Mouse (Mus musculus): ENCODE data around the gene Mcm9. TPM values are rescaled to one million over a fixed set of nuclear protein-coding genes. Genes with fewer than 3 reads are reported as not detected.

The Mcm9 gene
- polyA plus RNA-seq, 1 experiment from 2014 or later, result 7.9 TPM

GRCm38 (mm10) chr10:53581087-53581486, 49.2 kb downstream of the Mcm9 start:
- TF ChIP-seq CTCF (IDR thresholded peaks at IDR 0.05; ENCODE audit: low read depth), result no peak
- no peaks in the 10 kb centered on the region for H3K9me3 ChIP-seq (replicated peaks; ENCODE audit: low read length)
- no peak overlapping the region for H3K27ac ChIP-seq
- no peaks in the 10 kb centered on the region for H3K4me1 ChIP-seq (replicated peaks; ENCODE audit: insufficient read depth, low read length)
- H3K36me3 ChIP-seq (ENCODE audit: insufficient read depth, low read length), result no peaks in the 10 kb centered on the region
- H3K9ac ChIP-seq (ENCODE audit: low read depth, low read length), result 0 out of 2 replicates have a peak overlapping the region, but pooled peaks have one; percentile 2
- ATAC-seq (replicated peaks; ENCODE audit: low FRiP score, low read depth) (peak; percentile 61; the same call in 1 of the 2 replicates), DNase-seq (ENCODE audit: low spot score) (no peak)
- peak overlapping the region; percentile 40 for H3K4me3 ChIP-seq (replicated peaks; ENCODE audit: low read depth, low read length)
- H3K4me2 ChIP-seq (ENCODE audit: low read length), result peak overlapping the region; percentile 84
- no peaks in the 10 kb centered on the region for H3K27me3 ChIP-seq (ENCODE audit: insufficient read depth, low read length)
- 21% methylated on average over 11 of the region's 12 CpGs for WGBS

- Histone ChIP-seq H3K9ac (ENCODE audit: low read depth, low read length) (peak overlapping the region; percentile 42; the same call in 1 of the 2 replicates), H3K27ac (peak overlapping the region; percentile 42; the same call in 1 of the 2 replicates)
- TF ChIP-seq CTCF (IDR thresholded peaks at IDR 0.05; ENCODE audit: low read depth), result no peak
Observed at GRCm38 (mm10) chr10:53580621-53581081, 49.6 kb downstream of the Mcm9 start.

DNA sequence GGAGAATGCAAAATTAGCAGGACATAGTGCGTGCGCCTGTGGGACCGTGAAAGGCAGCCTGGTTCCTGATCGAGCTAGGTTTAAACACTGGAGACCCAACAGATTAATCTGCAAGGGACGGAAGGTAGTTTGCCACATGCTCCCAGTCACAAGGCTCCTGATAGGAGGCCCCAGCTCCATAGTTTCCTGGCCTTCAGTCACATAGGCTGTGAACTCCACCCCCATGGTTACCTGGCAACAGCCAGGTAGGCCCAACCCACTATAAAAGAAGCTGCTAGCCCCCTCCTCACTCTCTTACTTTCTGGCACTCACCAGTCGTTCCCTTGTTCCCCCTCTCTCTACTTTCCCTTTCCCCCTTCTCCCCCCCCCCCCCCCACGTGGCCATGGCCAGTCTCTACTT, 50.1 kb downstream of the Mcm9 start:
- Histone ChIP-seq H3K27ac (peak overlapping the region; percentile 42; the same call in 1 of the 2 replicates), H3K4me1 (replicated peaks; ENCODE audit: insufficient read depth, low read length) (no peaks in the 10 kb centered on the region), H3K9me3 (replicated peaks; ENCODE audit: low read length) (no peaks in the 10 kb centered on the region), H3K4me3 (replicated peaks; ENCODE audit: low read depth, low read length) (peak overlapping the region; percentile 40), H3K9ac (ENCODE audit: low read depth, low read length) (0 out of 2 replicates have a peak overlapping the region, but pooled peaks have one; percentile 42), H3K36me3 (ENCODE audit: insufficient read depth, low read length) (no peaks in the 10 kb centered on the region), H3K27me3 (ENCODE audit: insufficient read depth, low read length) (no peaks in the 10 kb centered on the region), H3K4me2 (ENCODE audit: low read length) (peak overlapping the region; percentile 84)
- 37% methylated on average over 6 of the region's 7 CpGs for WGBS
- TF ChIP-seq CTCF (IDR thresholded peaks at IDR 0.05; ENCODE audit: low read depth), result no peak
- DNase-seq (ENCODE audit: low spot score), result no peak
- ATAC-seq (replicated peaks; ENCODE audit: low FRiP score, low read depth), result peak; percentile 83

More at GRCm38 (mm10) chr10:53580621-53581081, 49.6 kb downstream of the Mcm9 start:
- H3K9me3 ChIP-seq (replicated peaks; ENCODE audit: low read length), result no peaks in the 10 kb centered on the region
- DNase-seq (ENCODE audit: low spot score), result peak; percentile 80
- H3K4me2 ChIP-seq (ENCODE audit: low read length), result peak overlapping the region; percentile 84
- H3K27me3 ChIP-seq (ENCODE audit: insufficient read depth, low read length), result no peaks in the 10 kb centered on the region
- no peaks in the 10 kb centered on the region for H3K4me1 ChIP-seq (replicated peaks; ENCODE audit: insufficient read depth, low read length)
- H3K36me3 ChIP-seq (ENCODE audit: insufficient read depth, low read length), result no peaks in the 10 kb centered on the region
- peak overlapping the region; percentile 40 for H3K4me3 ChIP-seq (replicated peaks; ENCODE audit: low read depth, low read length)
- WGBS, result 8% methylated on average over 14 of the region's 14 CpGs
- ATAC-seq (replicated peaks; ENCODE audit: low FRiP score, low read depth), result peak; percentile 88

- DNase-seq (ENCODE audit: low spot score), result no peak
- Histone ChIP-seq H3K4me1 (replicated peaks; ENCODE audit: insufficient read depth, low read length) (no peaks in the 10 kb centered on the region), H3K9me3 (replicated peaks; ENCODE audit: low read length) (no peaks in the 10 kb centered on the region), H3K4me3 (replicated peaks; ENCODE audit: low read depth, low read length) (no peak overlapping the region), H3K27me3 (ENCODE audit: insufficient read depth, low read length) (no peaks in the 10 kb centered on the region), H3K27ac (no peak overlapping the region), H3K36me3 (ENCODE audit: insufficient read depth, low read length) (no peaks in the 10 kb centered on the region), H3K9ac (ENCODE audit: low read depth, low read length) (no peak overlapping the region), H3K4me2 (ENCODE audit: low read length) (no peak overlapping the region)
- TF ChIP-seq CTCF (IDR thresholded peaks at IDR 0.05; ENCODE audit: low read depth), result no peak
- ATAC-seq (replicated peaks; ENCODE audit: low FRiP score, low read depth), result no peak
Observed at GRCm38 (mm10) chr10:53568531-53568930, 61.7 kb downstream of the Mcm9 start.

GRCm38 (mm10) chr10:53565538-53565937, 64.7 kb downstream of the Mcm9 start:
- DNase-seq (ENCODE audit: low spot score), result no peak
- Histone ChIP-seq H3K4me1 (replicated peaks; ENCODE audit: insufficient read depth, low read length) (no peaks in the 10 kb centered on the region), H3K27me3 (ENCODE audit: insufficient read depth, low read length) (no peaks in the 10 kb centered on the region), H3K4me2 (ENCODE audit: low read length) (no peak overlapping the region), H3K4me3 (replicated peaks; ENCODE audit: low read depth, low read length) (no peak overlapping the region), H3K27ac (no peak overlapping the region), H3K36me3 (ENCODE audit: insufficient read depth, low read length) (no peaks in the 10 kb centered on the region), H3K9ac (ENCODE audit: low read depth, low read length) (no peak overlapping the region), H3K9me3 (replicated peaks; ENCODE audit: low read length) (no peaks in the 10 kb centered on the region)
- TF ChIP-seq CTCF (IDR thresholded peaks at IDR 0.05; ENCODE audit: low read depth), result no peak
- 86% methylated on average over 2 of the region's 2 CpGs for WGBS
- no peak for ATAC-seq (replicated peaks; ENCODE audit: low FRiP score, low read depth)

GRCm38 (mm10) chr10:53562001-53562400, 68.2 kb downstream of the Mcm9 start:
- no peak for TF ChIP-seq CTCF (IDR thresholded peaks at IDR 0.05; ENCODE audit: low read depth)
- DNase-seq (ENCODE audit: low spot score) (peak; percentile 2), ATAC-seq (replicated peaks; ENCODE audit: low FRiP score, low read depth) (no peak)
- Histone ChIP-seq H3K4me2 (ENCODE audit: low read length) (no peak overlapping the region), H3K27me3 (ENCODE audit: insufficient read depth, low read length) (no peaks in the 10 kb centered on the region), H3K27ac (no peak overlapping the region), H3K9me3 (replicated peaks; ENCODE audit: low read length) (no peaks in the 10 kb centered on the region), H3K4me1 (replicated peaks; ENCODE audit: insufficient read depth, low read length) (no peaks in the 10 kb centered on the region), H3K9ac (ENCODE audit: low read depth, low read length) (no peak overlapping the region), H3K4me3 (replicated peaks; ENCODE audit: low read depth, low read length) (no peak overlapping the region), H3K36me3 (ENCODE audit: insufficient read depth, low read length) (no peaks in the 10 kb centered on the region)
- WGBS, result 87% methylated on average over 5 of the region's 5 CpGs

- ATAC-seq (replicated peaks; ENCODE audit: low FRiP score, low read depth) (no peak), DNase-seq (ENCODE audit: low spot score) (no peak)
- no peak overlapping the region for H3K27ac ChIP-seq
- WGBS, result 67% methylated on average over 7 of the region's 7 CpGs
- H3K9ac ChIP-seq (ENCODE audit: low read depth, low read length), result no peak overlapping the region
- H3K36me3 ChIP-seq (ENCODE audit: insufficient read depth, low read length), result peaks cover 32% of the 10 kb centered on the region
- H3K27me3 ChIP-seq (ENCODE audit: insufficient read depth, low read length), result no peaks in the 10 kb centered on the region
- no peak overlapping the region for H3K4me3 ChIP-seq (replicated peaks; ENCODE audit: low read depth, low read length)
- H3K4me2 ChIP-seq (ENCODE audit: low read length), result no peak overlapping the region
- H3K4me1 ChIP-seq (replicated peaks; ENCODE audit: insufficient read depth, low read length), result no peaks in the 10 kb centered on the region
- TF ChIP-seq CTCF (IDR thresholded peaks at IDR 0.05; ENCODE audit: low read depth), result no peak
- H3K9me3 ChIP-seq (replicated peaks; ENCODE audit: low read length), result no peaks in the 10 kb centered on the region
Observed at GRCm38 (mm10) chr10:53537596-53537995, 92.6 kb downstream of the Mcm9 start.

All from kidney, postnatal 0 days (tissue).